ENCODE assay signal across 13 mouse cellular contexts in the genomic region with DNA sequence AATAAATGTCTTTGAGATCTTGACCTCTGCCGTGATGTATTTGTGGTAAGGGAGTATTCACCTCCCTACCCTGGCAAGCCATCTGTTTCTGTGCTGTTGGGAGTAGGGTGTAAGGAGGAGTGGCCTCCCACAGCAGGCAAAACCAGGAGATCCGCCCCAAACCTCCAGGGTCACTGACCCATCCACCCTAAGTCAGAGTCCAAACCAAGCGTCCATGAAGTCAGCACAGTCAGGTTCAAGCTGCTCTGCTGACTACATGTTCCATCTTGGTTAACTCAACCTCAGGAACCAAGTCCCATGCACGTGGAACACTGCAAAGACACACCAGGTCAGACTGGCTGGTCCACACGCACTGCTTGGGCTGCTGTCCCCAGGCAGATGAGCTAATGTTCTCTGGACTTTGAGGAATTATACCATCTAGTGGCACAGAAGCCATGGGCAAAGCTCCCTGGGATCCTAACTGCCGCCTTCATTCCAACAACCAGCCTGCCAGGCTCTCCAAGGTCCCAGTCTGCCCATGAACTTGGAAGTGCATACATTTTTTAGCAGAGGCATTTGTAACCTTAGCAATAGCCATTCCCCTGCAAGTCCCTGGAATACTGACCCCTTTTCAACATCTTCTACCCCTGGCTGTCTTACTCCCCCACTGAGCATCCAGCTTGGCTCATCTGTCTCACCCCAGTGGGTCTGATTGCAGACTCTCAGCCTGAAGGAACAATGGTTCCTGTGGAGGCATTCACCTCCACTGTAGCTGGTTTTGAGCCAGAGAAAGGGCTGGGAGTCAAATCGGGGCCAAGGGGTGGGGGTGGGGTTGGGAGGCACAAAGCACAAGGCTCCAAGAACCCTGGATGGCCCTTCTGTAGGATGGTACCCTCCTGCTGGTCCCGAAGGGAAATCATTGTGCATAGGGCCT.
A peak's percentile ranks its signal among the peaks of the same experiment; 100 is the strongest.
DNase-seq lines count a peak whose midpoint lies in the region; ATAC-seq and TF ChIP-seq lines count a peak whose summit lies in the region.
"Had no signal": no experiment of that assay in that cellular context is flagged by ENCODE, and none has a peak within 500 bp of the region (broad histone marks: within the 10 kb centered on the region; RNA-seq: fewer than 3 reads in every experiment).

No protein-coding gene starts in this region.

- no peak for TF ChIP-seq CTCF in kidney, adult 2 months (conservative IDR thresholded peaks at IDR 0.05; ENCODE audit: insufficient read depth, insufficient read length, low read depth, low read length)

- no peak overlapping the region for H3K27ac ChIP-seq in kidney, adult 2 months (ENCODE audit: insufficient read depth, low read depth, low read length)
- H3K27ac ChIP-seq in kidney, embryonic 15.5 days = no peak overlapping the region
- H3K27ac ChIP-seq in kidney, embryonic 14.5 days (ENCODE audit: low read depth, low read length) = no peak overlapping the region
- peak overlapping the region; percentile 68 for H3K27ac ChIP-seq in neural tube, embryonic 11.5 days (ENCODE audit: low read depth, low read length)

- 51% methylated on average over 8 of the region's 8 CpGs for WGBS in kidney, adult 2 months
- WGBS in kidney, embryonic 15.5 days = 40% methylated on average over 8 of the region's 8 CpGs
- 44% methylated on average over 8 of the region's 8 CpGs for WGBS in kidney, embryonic 14.5 days
- 26% methylated on average over 8 of the region's 8 CpGs for WGBS in neural tube, embryonic 11.5 days

- H3K36me3 ChIP-seq in kidney, adult 2 months (ENCODE audit: control insufficient read depth, insufficient read depth, low read length) = 0 out of 2 replicates have a peak, but pooled peaks cover 1% of the 10 kb centered on the region
- peaks cover 48% of the 10 kb centered on the region for H3K36me3 ChIP-seq in kidney, embryonic 15.5 days
- peaks cover 22% of the 10 kb centered on the region for H3K36me3 ChIP-seq in kidney, embryonic 14.5 days (ENCODE audit: control insufficient read depth, insufficient read depth, low read length)
- H3K36me3 ChIP-seq in neural tube, embryonic 11.5 days (ENCODE audit: control insufficient read depth, insufficient read depth, low read length) = peaks cover 2% of the 10 kb centered on the region; the same call in 1 of the 2 replicates

- peaks cover 12% of the 10 kb centered on the region for H3K4me1 ChIP-seq in kidney, adult 2 months (ENCODE audit: control insufficient read depth, insufficient read depth, low read length)
- peaks cover 26% of the 10 kb centered on the region for H3K4me1 ChIP-seq in kidney, embryonic 15.5 days
- peaks cover 8% of the 10 kb centered on the region for H3K4me1 ChIP-seq in kidney, embryonic 14.5 days (ENCODE audit: control insufficient read depth, insufficient read depth, low read length)
- peaks cover 17% of the 10 kb centered on the region for H3K4me1 ChIP-seq in neural tube, embryonic 11.5 days (ENCODE audit: control insufficient read depth, insufficient read depth, low read length)

- H3K4me3 ChIP-seq in kidney, adult 2 months (ENCODE audit: insufficient read depth, low read depth, low read length) = no peak overlapping the region
- H3K4me3 ChIP-seq in kidney, embryonic 15.5 days (replicated peaks) = no peak overlapping the region
- no peak overlapping the region for H3K4me3 ChIP-seq in kidney, embryonic 14.5 days (ENCODE audit: low read length)
- no peak overlapping the region for H3K4me3 ChIP-seq in neural tube, embryonic 11.5 days (ENCODE audit: low read depth, low read length)
- H3K4me3 ChIP-seq: erythroblast, embryonic 14.5 days had no signal

- no peak for TF ChIP-seq POLR2A in kidney, adult 2 months (IDR thresholded peaks at IDR 0.05; ENCODE audit: low read depth, low read length)

- ATAC-seq in kidney, embryonic 15.5 days (replicated peaks; ENCODE audit: low FRiP score) = no peak
- 0 out of 2 replicates have a peak, but pooled peaks have one; percentile 10 for ATAC-seq in erythroblast, adult 5-6 weeks (replicated peaks; ENCODE audit: low FRiP score, poor library complexity, severe bottlenecking)
- peak; percentile 25; the same call in 1 of the 2 replicates for ATAC-seq in kidney, embryonic 14.5 days (ENCODE audit: low FRiP score, low TSS enrichment)
- ATAC-seq in neural tube, embryonic 11.5 days (ENCODE audit: insufficient read depth, low FRiP score, low TSS enrichment) = peak; percentile 70
- no peak for ATAC-seq in megakaryocyte progenitor cell, adult 5-6 weeks (replicated peaks; ENCODE audit: poor library complexity)
- ATAC-seq: activated CD4-positive, CD25-positive, alpha-beta regulatory T cell, adult 4 months had no signal

- H3K9me3 ChIP-seq in kidney, embryonic 15.5 days (replicated peaks) = no peaks in the 10 kb centered on the region
- no peaks in the 10 kb centered on the region for H3K9me3 ChIP-seq in kidney, embryonic 14.5 days (ENCODE audit: control insufficient read depth, low read length)
- H3K9me3 ChIP-seq in neural tube, embryonic 11.5 days (ENCODE audit: control insufficient read depth, low read length) = no peaks in the 10 kb centered on the region

- no peak overlapping the region for H3K9ac ChIP-seq in kidney, embryonic 15.5 days
- no peak overlapping the region for H3K9ac ChIP-seq in kidney, embryonic 14.5 days (ENCODE audit: low read depth, low read length)
- no peak overlapping the region for H3K9ac ChIP-seq in neural tube, embryonic 11.5 days (ENCODE audit: low read length)

- peak; percentile 89 for DNase-seq in kidney, adult 2 months
- peak; percentile 60 for DNase-seq in neural tube, embryonic 11.5 days (ENCODE audit: low spot score)
- DNase-seq in layer of hippocampus, adult 8-10 months (ENCODE audit: low spot score in 2 of 2) = no peak
- no peak for DNase-seq in layer of hippocampus, postnatal 10 days (ENCODE audit: low spot score in 2 of 2)
- DNase-seq: spleen, adult 18-20 months; thymus, adult 2 months had no signal

- no peak overlapping the region for H3K4me2 ChIP-seq in kidney, embryonic 15.5 days
- H3K4me2 ChIP-seq in kidney, embryonic 14.5 days (replicated peaks; ENCODE audit: low read depth, low read length) = no peak overlapping the region
- H3K4me2 ChIP-seq in neural tube, embryonic 11.5 days (ENCODE audit: low read depth) = no peak overlapping the region
- H3K4me2 ChIP-seq: liver, embryonic 11.5 days had no signal

- H3K27me3 ChIP-seq in kidney, adult 2 months (replicated peaks; ENCODE audit: control insufficient read depth, insufficient read depth, low read length) = no peaks in the 10 kb centered on the region
- H3K27me3 ChIP-seq in kidney, embryonic 15.5 days = no peaks in the 10 kb centered on the region
- H3K27me3 ChIP-seq in kidney, embryonic 14.5 days (ENCODE audit: control insufficient read depth, insufficient read depth, low read length) = no peaks in the 10 kb centered on the region
- no peaks in the 10 kb centered on the region for H3K27me3 ChIP-seq in neural tube, embryonic 11.5 days (ENCODE audit: control insufficient read depth, insufficient read depth, low read length)

Comparison
In these comparisons a context has a peak if more than half of its experiments do, and no peak if none do; other contexts are left out.
1. ATAC-seq: peak in erythroblast, adult 5-6 weeks (single experiment), kidney, embryonic 14.5 days (single experiment) and neural tube, embryonic 11.5 days (single experiment); none in kidney, embryonic 15.5 days (single experiment) and megakaryocyte progenitor cell, adult 5-6 weeks (single experiment).
2. DNase-seq: peak in kidney, adult 2 months (single experiment) and neural tube, embryonic 11.5 days (single experiment); none in layer of hippocampus, adult 8-10 months (0 of 2) and layer of hippocampus, postnatal 10 days (0 of 2).